21 mouse cellular contexts compared by ENCODE assay signal in genomic region chr6:34163014-34163413, GRCm38 (mm10). TPM values are rescaled to one million over a fixed set of nuclear protein-coding genes. Genes with fewer than 3 reads are reported as not detected.
DNase-seq lines count a peak whose midpoint lies in the region; ATAC-seq and TF ChIP-seq lines count a peak whose summit lies in the region.
"Had no signal": no experiment of that assay in that cellular context is flagged by ENCODE, and none has a peak within 500 bp of the region (broad histone marks: within the 10 kb centered on the region; RNA-seq: fewer than 3 reads in every experiment).

No protein-coding gene starts in this region.

- WGBS in embryonic facial prominence, embryonic 14.5 days: 68% methylated on average over 9 of the region's 9 CpGs
- WGBS in embryonic facial prominence, embryonic 10.5 days: 89% methylated on average over 9 of the region's 9 CpGs
- 65% methylated on average over 9 of the region's 9 CpGs for WGBS in kidney, adult 2 months
- 74% methylated on average over 9 of the region's 9 CpGs for WGBS in embryonic facial prominence, embryonic 15.5 days

- H3K9ac ChIP-seq in embryonic facial prominence, embryonic 14.5 days (ENCODE audit: low read depth, low read length): no peak overlapping the region
- H3K9ac ChIP-seq in embryonic facial prominence, embryonic 15.5 days: no peak overlapping the region

- H3K4me1 ChIP-seq in embryonic facial prominence, embryonic 14.5 days (ENCODE audit: control insufficient read depth, insufficient read depth, low read length): no peaks in the 10 kb centered on the region
- no peaks in the 10 kb centered on the region for H3K4me1 ChIP-seq in embryonic facial prominence, embryonic 10.5 days
- H3K4me1 ChIP-seq in kidney, adult 2 months (ENCODE audit: control insufficient read depth, insufficient read depth, low read length): peaks cover 8% of the 10 kb centered on the region
- no peaks in the 10 kb centered on the region for H3K4me1 ChIP-seq in embryonic facial prominence, embryonic 15.5 days

- ATAC-seq in embryonic facial prominence, embryonic 14.5 days (ENCODE audit: low read depth): peak; percentile 80; the same call in 1 of the 2 replicates
- peak; percentile 61; the same call in 1 of the 2 replicates for ATAC-seq in embryonic facial prominence, embryonic 15.5 days (ENCODE audit: insufficient number of reproducible peaks, low FRiP score, low TSS enrichment, low read depth)
- ATAC-seq: activated CD4-positive, CD25-positive, alpha-beta regulatory T cell, adult 4 months; CD4-positive, CD25-positive, alpha-beta regulatory T cell, adult 4 months; Patski had no signal

- TF ChIP-seq POLR2A in kidney, adult 2 months (IDR thresholded peaks at IDR 0.05; ENCODE audit: low read depth, low read length): no peak

- H3K27me3 ChIP-seq in embryonic facial prominence, embryonic 14.5 days (replicated peaks; ENCODE audit: control insufficient read depth, insufficient read depth, low read length): no peaks in the 10 kb centered on the region
- H3K27me3 ChIP-seq in embryonic facial prominence, embryonic 10.5 days (replicated peaks; ENCODE audit: low read depth, poor library complexity, severe bottlenecking): no peaks in the 10 kb centered on the region
- H3K27me3 ChIP-seq in kidney, adult 2 months (replicated peaks; ENCODE audit: control insufficient read depth, insufficient read depth, low read length): no peaks in the 10 kb centered on the region
- no peaks in the 10 kb centered on the region for H3K27me3 ChIP-seq in embryonic facial prominence, embryonic 15.5 days
- H3K27me3 ChIP-seq: CH12.LX, Patski had no signal

- no peak for DNase-seq in embryonic facial prominence, embryonic 14.5 days (ENCODE audit: low spot score)
- no peak for DNase-seq in embryonic facial prominence, embryonic 10.5 days (ENCODE audit: low spot score)
- no peak for DNase-seq in kidney, adult 2 months
- DNase-seq in kidney, postnatal 14 days: no peak
- no peak for DNase-seq in left cerebral cortex, adult 9 months (ENCODE audit: low spot score in 2 of 2)
- DNase-seq: adrenal gland, adult 2 months; adrenal gland, adult 8-10 months; adrenal gland, postnatal 10 days; adrenal gland, postnatal 14 days; adrenal gland, postnatal 25 days; adrenal gland, postnatal 36 days; B cell, adult 2 months; cerebellum, adult 11 months; cerebellum, adult 11-12 months; cerebellum, adult 18-20 months had no signal

- no peak overlapping the region for H3K4me3 ChIP-seq in embryonic facial prominence, embryonic 14.5 days (ENCODE audit: low read depth, low read length)
- H3K4me3 ChIP-seq in embryonic facial prominence, embryonic 10.5 days: no peak overlapping the region
- H3K4me3 ChIP-seq in kidney, adult 2 months (ENCODE audit: insufficient read depth, low read depth, low read length): no peak overlapping the region
- H3K4me3 ChIP-seq in embryonic facial prominence, embryonic 15.5 days (replicated peaks): no peak overlapping the region

- no peaks in the 10 kb centered on the region for H3K9me3 ChIP-seq in embryonic facial prominence, embryonic 14.5 days (ENCODE audit: control insufficient read depth, low read length)
- H3K9me3 ChIP-seq in embryonic facial prominence, embryonic 10.5 days: no peaks in the 10 kb centered on the region
- no peaks in the 10 kb centered on the region for H3K9me3 ChIP-seq in embryonic facial prominence, embryonic 15.5 days (replicated peaks)
- H3K9me3 ChIP-seq: G1E had no signal

- no peak for TF ChIP-seq CTCF in kidney, adult 2 months (conservative IDR thresholded peaks at IDR 0.05; ENCODE audit: insufficient read depth, insufficient read length, low read depth, low read length)

- no peak overlapping the region for H3K27ac ChIP-seq in embryonic facial prominence, embryonic 14.5 days (replicated peaks; ENCODE audit: low read depth, low read length)
- no peak overlapping the region for H3K27ac ChIP-seq in embryonic facial prominence, embryonic 10.5 days (replicated peaks)
- H3K27ac ChIP-seq in kidney, adult 2 months (ENCODE audit: insufficient read depth, low read depth, low read length): peak overlapping the region; percentile 83
- H3K27ac ChIP-seq in embryonic facial prominence, embryonic 15.5 days (replicated peaks): no peak overlapping the region

- H3K4me2 ChIP-seq in embryonic facial prominence, embryonic 14.5 days (ENCODE audit: low read depth, low read length): no peak overlapping the region
- no peak overlapping the region for H3K4me2 ChIP-seq in embryonic facial prominence, embryonic 15.5 days (replicated peaks)

- peaks cover 81% of the 10 kb centered on the region for H3K36me3 ChIP-seq in embryonic facial prominence, embryonic 14.5 days (ENCODE audit: control insufficient read depth, insufficient read depth, low read length)
- peaks cover 92% of the 10 kb centered on the region for H3K36me3 ChIP-seq in embryonic facial prominence, embryonic 10.5 days (replicated peaks)
- H3K36me3 ChIP-seq in kidney, adult 2 months (ENCODE audit: control insufficient read depth, insufficient read depth, low read length): peaks cover 19% of the 10 kb centered on the region
- peaks cover 77% of the 10 kb centered on the region for H3K36me3 ChIP-seq in embryonic facial prominence, embryonic 15.5 days

RNA-seq across cellular contexts. Expression of gene Slc35b4, which starts 13.9 kb away (rescaled TPM):
- 54.1 and 56.6 TPM in 2 replicates for polyA plus RNA-seq in embryonic facial prominence, embryonic 14.5 days (2014; fragmentation: Nextera tagmentation; extraction: Ambion mirVana)
- polyA plus RNA-seq in embryonic facial prominence, embryonic 10.5 days (2016; fragmentation: Nextera tagmentation; extraction: Ambion mirVana): 42.6 and 43.6 TPM in 2 replicates
- polyA plus RNA-seq in kidney, adult 2 months (2012; rRNA removed): 88.5 and 90.9 TPM in 2 replicates
- polyA plus RNA-seq in embryonic facial prominence, embryonic 15.5 days (2015; fragmentation: Nextera tagmentation; extraction: Ambion mirVana): 43.6 and 44.5 TPM in 2 replicates
